ENCODE assay signal across 8 mouse cellular contexts in genomic region chr7:35118841-35119413, GRCm38 (mm10). TPM values are rescaled to one million over a fixed set of nuclear protein-coding genes. Genes with fewer than 3 reads are reported as not detected.
DNase-seq lines count a peak whose midpoint lies in the region; ATAC-seq and TF ChIP-seq lines count a peak whose summit lies in the region.

Gene Cebpa (plus strand): TSS chr7:35119293.

- no peaks in the 10 kb centered on the region for H3K9me3 ChIP-seq in forebrain, embryonic 13.5 days (replicated peaks)
- H3K9me3 ChIP-seq in heart, postnatal 0 days (replicated peaks; ENCODE audit: control insufficient read depth, low read length) = no peaks in the 10 kb centered on the region
- H3K9me3 ChIP-seq in liver, embryonic 15.5 days (replicated peaks) = no peaks in the 10 kb centered on the region
- H3K9me3 ChIP-seq in neural tube, embryonic 11.5 days (ENCODE audit: control insufficient read depth, low read length) = no peaks in the 10 kb centered on the region
- no peaks in the 10 kb centered on the region for H3K9me3 ChIP-seq in stomach, embryonic 16.5 days (replicated peaks; ENCODE audit: control insufficient read depth, low read length)

- ATAC-seq in forebrain, embryonic 13.5 days = peak; percentile 88
- peak; percentile 88 for ATAC-seq in heart, postnatal 0 days (ENCODE audit: insufficient read depth, low read depth)
- peak; percentile 75 for ATAC-seq in liver, embryonic 15.5 days (ENCODE audit: insufficient read depth)
- peak; percentile 92 for ATAC-seq in neural tube, embryonic 11.5 days (ENCODE audit: insufficient read depth, low FRiP score, low TSS enrichment)
- ATAC-seq in stomach, embryonic 16.5 days (ENCODE audit: insufficient read depth, low FRiP score) = peak; percentile 88

- H3K36me3 ChIP-seq in forebrain, embryonic 13.5 days (ENCODE audit: poor library complexity, severe bottlenecking) = no peaks in the 10 kb centered on the region
- H3K36me3 ChIP-seq in heart, postnatal 0 days (replicated peaks; ENCODE audit: control insufficient read depth, insufficient read depth, low read length) = no peaks in the 10 kb centered on the region
- no peaks in the 10 kb centered on the region for H3K36me3 ChIP-seq in liver, embryonic 15.5 days (replicated peaks)
- H3K36me3 ChIP-seq in neural tube, embryonic 11.5 days (ENCODE audit: control insufficient read depth, insufficient read depth, low read length) = no peaks in the 10 kb centered on the region
- no peaks in the 10 kb centered on the region for H3K36me3 ChIP-seq in stomach, embryonic 16.5 days (ENCODE audit: control insufficient read depth, insufficient read depth, low read length)

- H3K9ac ChIP-seq in forebrain, embryonic 13.5 days = peak within 1 kb of the TSS; percentile 65
- peak within 1 kb of the TSS; percentile 48 for H3K9ac ChIP-seq in heart, postnatal 0 days (replicated peaks; ENCODE audit: low read depth, low read length)
- H3K9ac ChIP-seq in liver, embryonic 15.5 days = peak within 1 kb of the TSS; percentile 52
- peak within 1 kb of the TSS; percentile 54 for H3K9ac ChIP-seq in neural tube, embryonic 11.5 days (ENCODE audit: low read length)
- H3K9ac ChIP-seq in stomach, embryonic 16.5 days (ENCODE audit: low read length) = peak within 1 kb of the TSS; percentile 83

- H3K4me3 ChIP-seq in brown adipose tissue, adult 24 weeks (ENCODE audit: insufficient read depth, low read depth, low read length) = peak within 1 kb of the TSS; percentile 93
- H3K4me3 ChIP-seq in forebrain, embryonic 13.5 days = peak within 1 kb of the TSS; percentile 57
- peak within 1 kb of the TSS; percentile 59 for H3K4me3 ChIP-seq in heart, postnatal 0 days (ENCODE audit: low read depth, low read length)
- peak within 1 kb of the TSS; percentile 59 for H3K4me3 ChIP-seq in liver, embryonic 15.5 days (replicated peaks)
- peak within 1 kb of the TSS; percentile 52 for H3K4me3 ChIP-seq in neural tube, embryonic 11.5 days (ENCODE audit: low read depth, low read length)
- H3K4me3 ChIP-seq in stomach, embryonic 16.5 days (replicated peaks; ENCODE audit: low read length) = peak within 1 kb of the TSS; percentile 66

- H3K27ac ChIP-seq in brown adipose tissue, adult 24 weeks (replicated peaks; ENCODE audit: low read depth, low read length) = peak within 1 kb of the TSS; percentile 97
- no peak within 1 kb of the TSS for H3K27ac ChIP-seq in forebrain, embryonic 13.5 days
- peak within 1 kb of the TSS; percentile 53 for H3K27ac ChIP-seq in heart, postnatal 0 days (ENCODE audit: low read depth)
- H3K27ac ChIP-seq in liver, embryonic 15.5 days (replicated peaks) = peak within 1 kb of the TSS; percentile 85
- H3K27ac ChIP-seq in neural tube, embryonic 11.5 days (ENCODE audit: low read depth, low read length) = no peak within 1 kb of the TSS
- peak within 1 kb of the TSS; percentile 94 for H3K27ac ChIP-seq in stomach, embryonic 16.5 days (ENCODE audit: low read length)

- peak within 1 kb of the TSS; percentile 98 for H3K4me2 ChIP-seq in forebrain, embryonic 13.5 days
- peak within 1 kb of the TSS; percentile 98 for H3K4me2 ChIP-seq in heart, postnatal 0 days (ENCODE audit: low read depth, low read length)
- H3K4me2 ChIP-seq in liver, embryonic 15.5 days = peak within 1 kb of the TSS; percentile 68
- H3K4me2 ChIP-seq in neural tube, embryonic 11.5 days (ENCODE audit: low read depth) = peak within 1 kb of the TSS; percentile 97
- H3K4me2 ChIP-seq in stomach, embryonic 16.5 days (ENCODE audit: low read depth, low read length) = peak within 1 kb of the TSS; percentile 77

- peaks cover 4% of the 10 kb centered on the region; the same call in 1 of the 2 replicates for H3K4me1 ChIP-seq in brown adipose tissue, adult 24 weeks (ENCODE audit: control insufficient read depth, insufficient read depth, insufficient read length, low read length)
- H3K4me1 ChIP-seq in forebrain, embryonic 13.5 days = peaks cover 41% of the 10 kb centered on the region
- peaks cover 18% of the 10 kb centered on the region for H3K4me1 ChIP-seq in heart, postnatal 0 days (ENCODE audit: control insufficient read depth, insufficient read depth)
- peaks cover 23% of the 10 kb centered on the region for H3K4me1 ChIP-seq in liver, embryonic 15.5 days (replicated peaks)
- H3K4me1 ChIP-seq in neural tube, embryonic 11.5 days (ENCODE audit: control insufficient read depth, insufficient read depth, low read length) = peaks cover 16% of the 10 kb centered on the region; the same call in 1 of the 2 replicates
- H3K4me1 ChIP-seq in stomach, embryonic 16.5 days (ENCODE audit: control insufficient read depth, insufficient read depth, low read length) = peaks cover 11% of the 10 kb centered on the region

- peak; percentile 84 for DNase-seq in CD4-positive, CD25-positive, alpha-beta regulatory T cell, adult 2 months (ENCODE audit: low read depth, low spot score)
- DNase-seq in heart, postnatal 0 days (ENCODE audit: low spot score) = peak; percentile 91
- DNase-seq in kidney, postnatal 4 days = peak; percentile 97 to 98
- peak; percentile 93 for DNase-seq in neural tube, embryonic 11.5 days (ENCODE audit: low spot score)

- peak; percentile 78 for TF ChIP-seq CTCF in heart, postnatal 0 days (IDR thresholded peaks at IDR 0.05; ENCODE audit: low read depth)

- TF ChIP-seq EP300 in heart, postnatal 0 days (IDR thresholded peaks at IDR 0.05; ENCODE audit: low read depth) = no peak

- under 1% methylated on average over 50 of the region's 50 CpGs for WGBS in forebrain, embryonic 13.5 days
- WGBS in heart, postnatal 0 days = under 1% methylated on average over 49 of the region's 50 CpGs
- WGBS in liver, embryonic 15.5 days (ENCODE audit: insufficient replicate concordance) = under 1% methylated on average over 50 of the region's 50 CpGs
- WGBS in neural tube, embryonic 11.5 days = under 1% methylated on average over 50 of the region's 50 CpGs
- under 1% methylated on average over 50 of the region's 50 CpGs for whole genome bisulfite sequencing in stomach, embryonic 16.5 days

- peaks cover 82% of the 10 kb centered on the region for H3K27me3 ChIP-seq in forebrain, embryonic 13.5 days
- peaks cover 70% of the 10 kb centered on the region for H3K27me3 ChIP-seq in heart, postnatal 0 days (ENCODE audit: control insufficient read depth, insufficient read depth, low read length)
- H3K27me3 ChIP-seq in liver, embryonic 15.5 days = peaks cover 78% of the 10 kb centered on the region
- peaks cover 60% of the 10 kb centered on the region for H3K27me3 ChIP-seq in neural tube, embryonic 11.5 days (ENCODE audit: control insufficient read depth, insufficient read depth, low read length)
- peaks cover 26% of the 10 kb centered on the region for H3K27me3 ChIP-seq in stomach, embryonic 16.5 days (ENCODE audit: control insufficient read depth, insufficient read depth, low read length)

RNA-seq across cellular contexts. Expression of gene Cebpa, which starts in this region (rescaled TPM):
- polyA plus RNA-seq in brown adipose tissue, adult 24 weeks (2012; ENCODE audit: insufficient read depth, insufficient read length, missing spikeins) = 427 and 435 TPM in 2 replicates
- polyA plus RNA-seq in forebrain, embryonic 13.5 days (2015; fragmentation: Nextera tagmentation; extraction: Ambion mirVana) = 0.24 and 0.35 TPM in 2 replicates
- total RNA-seq in heart, postnatal 0 days (2014; rRNA removed; ENCODE audit: low replicate concordance) = 3.5 and 6.3 TPM in 2 replicates
- 0.20 and 0.48 TPM in 2 replicates for polyA plus RNA-seq in heart, postnatal 0 days (2015; fragmentation: Nextera tagmentation; extraction: Ambion mirVana)
- 11.0 and 13.8 TPM in 2 replicates for polyA plus RNA-seq in liver, embryonic 15.5 days (2015; fragmentation: Nextera tagmentation; extraction: Ambion mirVana)
- 0.20 and 0.62 TPM in 2 replicates for polyA plus RNA-seq in neural tube, embryonic 11.5 days (2014; fragmentation: Nextera tagmentation; extraction: Ambion mirVana)
- 2.6 and 2.8 TPM in 2 replicates for polyA plus RNA-seq in stomach, embryonic 16.5 days (2015; fragmentation: Nextera tagmentation; extraction: Ambion mirVana)

Comparison
In these comparisons a context has a peak if more than half of its experiments do, and no peak if none do; other contexts are left out.
1. RNA of gene Cebpa (polyA plus RNA-seq): 427 to 435 TPM in brown adipose tissue, adult 24 weeks; 11.0 to 13.8 TPM in liver, embryonic 15.5 days, 2.6 to 2.8 TPM in stomach, embryonic 16.5 days, 0.24 to 0.35 TPM in forebrain, embryonic 13.5 days, 0.20 to 0.48 TPM in heart, postnatal 0 days and 0.20 to 0.62 TPM in neural tube, embryonic 11.5 days; every median in the first group is over 10 times any median in the second.
2. Peak in ATAC-seq, H3K4me3 ChIP-seq, H3K9ac ChIP-seq and H3K4me2 ChIP-seq in forebrain, embryonic 13.5 days; RNA of the gene not detected or under 1 TPM.
3. Peak in DNase-seq, ATAC-seq, H3K4me3 ChIP-seq, H3K9ac ChIP-seq and H3K4me2 ChIP-seq in neural tube, embryonic 11.5 days; RNA of the gene not detected or under 1 TPM.
4. H3K27ac ChIP-seq: peak in brown adipose tissue, adult 24 weeks (single experiment), heart, postnatal 0 days (single experiment), liver, embryonic 15.5 days (single experiment) and stomach, embryonic 16.5 days (single experiment); none in forebrain, embryonic 13.5 days (single experiment) and neural tube, embryonic 11.5 days (single experiment).
5. Peak in every context shown above with its lines, with median percentiles within 50 percentile points of each other: DNase-seq, H3K4me3 ChIP-seq, ATAC-seq, H3K4me2 ChIP-seq and H3K9ac ChIP-seq.